Mouse (Mus musculus): ENCODE data around the gene Morn1.

DNA sequence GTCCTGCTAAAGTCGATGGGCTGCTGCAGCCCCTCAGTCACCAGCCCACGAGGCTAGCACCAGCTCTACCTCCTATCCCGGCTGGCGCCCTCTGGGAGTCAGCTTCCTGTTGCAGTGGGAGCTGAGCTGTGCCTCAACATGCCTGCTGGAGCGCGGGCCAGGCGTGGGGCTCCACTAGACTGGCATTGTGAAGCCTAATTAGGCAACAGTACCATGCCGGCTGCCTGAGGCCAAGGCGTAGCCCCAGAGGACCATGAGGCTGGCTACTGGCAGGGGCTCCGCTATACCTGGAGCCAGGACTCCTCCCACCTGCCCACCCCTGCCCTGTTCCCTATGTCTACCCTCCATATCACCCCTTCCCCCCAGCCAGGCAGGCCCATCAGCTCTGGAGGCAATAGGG lies 29.7 kb upstream of the Morn1 start, which contains the start of gene Plch2:
- TF ChIP-seq POLR2A (IDR thresholded peaks at IDR 0.05; ENCODE audit: borderline replicate concordance, control insufficient read depth, low read depth, low read length) (no peak), CTCF (IDR thresholded peaks at IDR 0.05; ENCODE audit: control insufficient read depth, insufficient read depth, low read length) (no peak)

Data from bone marrow, adult 2 months (tissue).